Mouse (Mus musculus): ENCODE data around the gene Nusap1. TPM values are rescaled to one million over a fixed set of nuclear protein-coding genes. Genes with fewer than 3 reads are reported as not detected.

The Nusap1 gene
- 0.36 and 0.55 TPM in 2 replicates for polyA plus RNA-seq (2012; rRNA removed; ENCODE audit: low replicate concordance)

GRCm38 (mm10) chr2:119618199-119618982, at the start of gene Nusap1, which contains the start of gene Oip5:
Gene Nusap1 (plus strand): TSS chr2:119618298.
Gene Oip5 (minus strand): TSS chr2:119618469.

GRCm38 (mm10) chr2:119662220-119663182, 44.4 kb downstream of the Nusap1 start, which contains the start of gene Ndufaf1:
Gene Ndufaf1 (minus strand): TSS chr2:119662827.

GRCm38 (mm10) chr2:119674525-119675214, 56.6 kb downstream of the Nusap1 start, which contains the start of gene Rtf1:
Gene Rtf1 (plus strand): TSS chr2:119675068.

Other genes with a start within 250 kb of the Nusap1 start
- gene Ino80, start 140.6 kb upstream of the Nusap1 start, polyA plus RNA-seq (2012; rRNA removed; ENCODE audit: low replicate concordance): 7.6 and 9.3 TPM in 2 replicates
- gene Exd1, start 70.7 kb upstream of the Nusap1 start, polyA plus RNA-seq (2012; rRNA removed; ENCODE audit: low replicate concordance): 0.80 and 1.7 TPM in 2 replicates
- gene Chp1, start 70.6 kb upstream of the Nusap1 start, polyA plus RNA-seq (2012; rRNA removed; ENCODE audit: low replicate concordance): 154 and 378 TPM in 2 replicates
- gene Oip5, start 171 bp downstream of the Nusap1 start, polyA plus RNA-seq (2012; rRNA removed; ENCODE audit: low replicate concordance): 1.3 and 2.0 TPM in 2 replicates
- gene Ndufaf1, start 44.5 kb downstream of the Nusap1 start, polyA plus RNA-seq (2012; rRNA removed; ENCODE audit: low replicate concordance): 2.7 and 7.4 TPM in 2 replicates
- 7.4 and 9.9 TPM in 2 replicates for gene Rtf1, start 56.8 kb downstream of the Nusap1 start, polyA plus RNA-seq (2012; rRNA removed; ENCODE audit: low replicate concordance)
- gene Itpka, start 124.0 kb downstream of the Nusap1 start, polyA plus RNA-seq (2012; rRNA removed; ENCODE audit: low replicate concordance): 4.6 and 7.2 TPM in 2 replicates
- 5.6 and 8.0 TPM in 2 replicates for gene Ltk, start 142.1 kb downstream of the Nusap1 start, polyA plus RNA-seq (2012; rRNA removed; ENCODE audit: low replicate concordance)
- 26.8 and 36.7 TPM in 2 replicates for gene Rpap1, start 169.2 kb downstream of the Nusap1 start, polyA plus RNA-seq (2012; rRNA removed; ENCODE audit: low replicate concordance)
- 9.2 and 10.1 TPM in 2 replicates for gene Tyro3, start 179.4 kb downstream of the Nusap1 start, polyA plus RNA-seq (2012; rRNA removed; ENCODE audit: low replicate concordance)